Mouse (Mus musculus) activated CD4-positive, CD25-positive, alpha-beta regulatory T cell, adult 4 months (primary cell): ENCODE data around the gene Rwdd3. TPM values are rescaled to one million over a fixed set of nuclear protein-coding genes. Genes with fewer than 3 reads are reported as not detected.

Experiments
- ATAC-seq: one replicate; pipeline ENCODE4 v1.8.0; 2017
- polyA plus RNA-seq, 2 experiments: library from polyadenylated mRNA; unstranded; fragments of 100-300 nt; shearing (Covaris generic); gene quantifications; one replicate each; pipeline ENCODE4 v1.2.1; 2017

Rwdd3 gene
- polyA plus RNA-seq, 2 experiments from 2014 or later: 7.0 to 16.4 TPM

DNA sequence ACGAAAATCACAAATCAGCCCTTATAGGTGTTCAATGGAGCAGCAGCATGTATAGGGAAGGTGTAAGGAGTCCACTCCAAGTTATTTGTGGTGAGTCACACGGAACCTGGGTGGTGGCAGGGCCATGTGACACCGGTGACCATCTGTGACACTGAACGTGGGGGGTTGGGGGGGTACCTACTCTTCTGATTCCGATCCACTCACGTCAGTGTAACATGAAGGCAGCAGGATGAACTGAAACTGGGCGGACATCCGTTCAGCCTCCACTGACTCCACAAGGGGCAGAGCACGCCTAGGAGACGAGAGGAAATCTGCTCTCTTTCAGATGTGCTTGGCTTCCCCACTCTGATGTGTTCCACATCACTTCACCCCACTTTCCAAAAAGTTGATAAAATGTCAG lies 11.9 kb downstream of the Rwdd3 start:
- ATAC-seq: no peak

DNA sequence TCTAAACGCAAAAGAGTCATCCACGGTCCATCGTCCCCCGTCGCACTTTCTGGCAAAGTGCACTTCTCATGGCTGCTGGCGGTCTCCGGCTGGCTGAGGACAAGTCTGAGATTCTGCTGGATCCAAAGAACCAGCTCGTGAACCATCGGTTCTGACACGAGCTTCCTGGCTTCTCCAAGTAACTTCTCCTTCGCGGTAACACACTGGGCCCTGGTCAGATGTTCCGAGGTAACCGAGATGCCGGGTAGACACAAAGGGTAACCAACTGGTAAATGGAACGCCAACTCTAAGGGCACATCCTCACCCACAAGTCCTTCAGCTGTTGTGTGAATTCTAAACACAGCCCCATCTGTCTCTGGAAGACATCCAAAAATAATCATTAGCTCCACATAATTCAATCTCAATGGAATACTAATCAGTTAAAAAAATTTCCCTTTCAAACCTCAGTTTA lies 12.6 kb downstream of the Rwdd3 start:
- ATAC-seq: no peak

DNA sequence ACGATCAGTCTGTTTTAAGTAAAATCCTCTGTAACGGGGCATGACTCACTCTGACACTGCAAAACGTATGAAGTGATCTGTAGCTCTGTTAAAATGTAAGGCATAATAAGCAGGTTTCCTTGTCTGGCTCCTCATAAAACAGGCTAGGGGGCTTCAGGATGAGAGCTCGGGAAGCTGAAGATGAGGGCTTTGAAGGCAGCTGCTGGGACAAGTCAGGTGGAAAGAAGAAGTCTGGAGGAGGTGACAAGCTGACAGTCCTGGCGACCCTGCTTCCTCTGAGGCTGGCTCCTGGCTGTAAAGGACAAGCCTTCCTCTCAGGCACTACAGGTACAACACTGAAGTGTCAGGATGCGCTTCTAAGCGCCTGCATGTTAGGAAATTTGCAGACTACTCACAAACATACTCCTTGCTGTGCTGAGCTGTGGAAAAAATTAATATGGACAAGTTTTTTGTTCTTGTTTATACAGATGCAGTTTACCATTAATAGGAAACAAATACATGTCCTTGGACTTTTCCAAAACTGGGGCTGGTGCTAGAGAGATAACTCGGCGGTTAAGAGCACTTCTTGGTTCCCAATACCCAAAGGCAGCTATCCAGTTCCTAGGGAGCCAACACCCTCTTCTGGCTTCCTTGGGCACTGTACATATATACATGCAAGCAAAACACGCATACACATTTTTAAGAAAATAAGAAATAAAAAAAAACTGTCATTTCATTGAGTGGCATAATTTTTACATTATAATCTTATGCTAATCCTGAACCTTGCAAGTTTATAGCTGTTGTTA lies 13.8 kb downstream of the Rwdd3 start:
- no peak for ATAC-seq

DNA sequence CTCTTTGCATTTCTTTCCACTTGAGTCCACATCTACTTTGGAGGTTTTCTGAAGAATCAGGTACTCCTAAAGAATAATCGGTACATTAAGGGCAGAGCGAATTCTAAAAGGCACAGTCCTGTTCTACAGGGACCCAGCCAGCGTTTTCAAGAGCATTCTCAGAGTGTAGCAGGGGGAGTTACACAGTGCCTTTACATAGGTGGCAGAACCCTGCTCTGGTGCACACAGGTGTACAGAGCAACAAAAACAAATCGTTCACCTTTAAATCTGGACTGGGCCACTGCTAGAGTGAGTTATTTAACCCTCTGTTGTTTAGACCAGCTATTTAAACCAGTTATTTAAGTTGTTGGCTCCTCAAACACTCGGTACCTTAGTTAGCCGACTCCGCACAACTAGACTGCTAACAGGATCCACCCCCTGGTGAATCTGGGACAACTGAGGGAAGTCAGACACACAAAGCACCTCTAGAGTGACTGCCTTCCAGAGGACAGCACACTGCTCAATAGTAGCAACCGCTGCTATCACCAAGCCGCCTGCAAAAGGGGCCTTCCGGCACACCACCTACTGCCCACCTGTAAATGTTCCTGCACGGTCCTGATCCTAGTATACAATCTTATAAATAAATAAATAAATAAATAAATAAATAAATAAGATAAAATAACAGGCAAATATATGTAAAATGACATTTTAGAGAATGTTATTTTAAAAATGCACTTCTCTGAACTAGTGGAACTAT lies 14.9 kb downstream of the Rwdd3 start:
- ATAC-seq: no peak

DNA sequence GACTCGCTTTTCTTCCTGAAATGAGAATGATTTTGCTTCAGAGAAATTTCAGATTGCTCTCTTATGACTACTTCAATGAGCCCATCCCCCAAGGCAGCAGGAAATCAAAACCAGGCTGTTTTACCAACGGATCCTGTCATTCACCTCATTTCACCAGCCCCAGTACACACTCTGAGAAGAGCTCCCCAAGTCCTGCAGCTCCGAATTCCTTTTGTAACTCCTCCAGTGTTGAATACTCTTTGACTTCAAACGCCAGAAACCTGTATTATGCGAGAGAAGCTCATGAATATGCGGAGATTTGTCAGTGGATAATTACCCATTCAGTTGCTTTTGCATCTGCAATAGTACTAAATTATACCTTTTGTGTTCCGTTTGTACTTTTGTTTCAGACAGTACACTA lies 15.5 kb downstream of the Rwdd3 start:
- no peak for ATAC-seq

DNA sequence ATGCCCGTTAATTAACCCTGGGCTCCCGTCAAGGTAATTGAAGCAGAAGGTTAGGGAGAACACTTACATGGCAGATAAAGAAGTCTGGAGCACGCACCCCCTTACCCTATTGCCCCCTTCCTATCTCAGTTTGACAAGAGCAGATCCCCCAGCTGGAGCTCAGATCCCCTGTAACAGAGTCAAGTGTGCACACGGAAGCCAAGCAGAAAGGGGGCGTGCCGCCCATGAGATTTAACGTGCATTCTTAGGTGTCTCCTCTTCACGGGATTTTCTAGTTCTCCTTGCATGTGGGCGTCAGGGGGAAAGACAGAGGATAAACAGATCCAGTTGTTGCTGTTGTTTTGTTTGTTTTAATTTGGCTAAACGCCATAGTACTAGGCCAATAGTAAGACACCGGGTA lies 37.6 kb downstream of the Rwdd3 start:
- no peak for ATAC-seq

DNA sequence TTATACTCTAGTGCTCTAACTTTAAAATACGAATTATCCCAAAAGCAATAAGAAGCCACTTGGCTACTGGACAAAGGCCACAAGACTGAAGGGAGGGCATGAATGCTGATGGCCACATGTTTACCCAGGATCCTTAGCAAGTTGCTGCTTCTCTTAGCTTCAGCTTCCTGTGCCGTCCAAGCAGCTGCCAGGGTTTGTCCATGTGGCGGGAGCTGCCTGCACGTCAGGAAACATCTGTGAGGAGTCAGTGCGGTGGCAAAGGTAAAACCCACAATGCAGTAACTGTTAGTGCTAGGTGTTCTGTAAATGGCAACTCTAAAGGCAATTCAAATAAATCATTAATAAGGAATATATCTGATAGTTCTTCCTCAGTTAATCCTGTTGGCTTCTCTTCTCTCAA lies 38.5 kb downstream of the Rwdd3 start:
- ATAC-seq: no peak

DNA sequence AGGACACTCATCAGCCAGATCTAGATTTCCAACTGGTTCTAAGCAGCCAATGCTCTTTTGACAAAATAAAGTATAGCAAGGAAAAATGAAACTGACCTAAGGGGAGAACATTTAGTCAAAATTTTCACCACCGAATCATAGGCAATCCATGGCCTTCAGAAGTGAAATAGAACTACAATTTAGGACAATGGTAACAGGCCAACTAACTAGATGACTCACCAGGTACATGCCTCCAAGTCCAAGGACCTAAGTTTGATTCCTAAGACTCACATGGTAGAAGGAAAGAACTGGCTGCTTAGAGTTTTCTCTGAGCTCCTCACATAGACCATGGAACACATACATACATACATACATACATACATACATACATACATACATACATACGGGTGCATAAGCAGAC lies 44.3 kb downstream of the Rwdd3 start:
- no peak for ATAC-seq

DNA sequence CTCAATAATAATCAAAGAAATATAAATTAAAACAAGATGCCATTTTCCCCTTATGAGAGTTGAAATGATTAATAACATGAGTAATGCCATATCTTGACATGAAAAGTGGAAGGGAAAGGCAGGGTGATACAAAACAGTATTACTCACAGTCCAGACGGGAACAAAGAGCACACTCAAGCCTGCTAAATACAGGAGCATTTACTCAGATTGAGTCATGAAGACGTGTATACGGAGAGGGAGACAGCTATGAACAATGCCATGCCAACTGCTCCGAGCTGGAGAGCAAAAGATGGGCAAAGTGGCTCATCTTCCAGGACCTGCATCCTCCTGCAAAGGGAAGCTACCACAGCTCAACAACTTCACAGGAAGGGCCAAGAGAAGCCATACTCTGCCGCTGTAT lies 45.0 kb downstream of the Rwdd3 start:
- ATAC-seq: no peak

DNA sequence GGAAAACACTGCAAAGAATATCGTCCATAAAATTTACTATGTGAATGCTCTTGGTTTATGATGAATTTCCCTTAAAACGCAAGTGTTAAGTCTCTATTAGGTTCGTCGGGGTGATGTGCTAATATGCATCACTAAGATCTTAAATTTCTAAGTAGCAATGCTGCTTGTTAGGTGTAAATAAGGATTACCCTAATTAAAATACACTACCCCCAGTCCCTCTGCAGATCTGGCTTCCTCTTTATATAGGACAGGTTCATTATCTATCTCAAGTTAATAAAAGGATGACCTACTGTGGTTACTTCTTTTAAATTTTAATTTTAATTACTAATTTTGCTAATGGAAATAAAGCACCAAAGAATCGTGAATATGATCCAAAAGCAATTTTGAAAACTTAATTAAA lies 50.4 kb downstream of the Rwdd3 start:
- no peak for ATAC-seq

DNA sequence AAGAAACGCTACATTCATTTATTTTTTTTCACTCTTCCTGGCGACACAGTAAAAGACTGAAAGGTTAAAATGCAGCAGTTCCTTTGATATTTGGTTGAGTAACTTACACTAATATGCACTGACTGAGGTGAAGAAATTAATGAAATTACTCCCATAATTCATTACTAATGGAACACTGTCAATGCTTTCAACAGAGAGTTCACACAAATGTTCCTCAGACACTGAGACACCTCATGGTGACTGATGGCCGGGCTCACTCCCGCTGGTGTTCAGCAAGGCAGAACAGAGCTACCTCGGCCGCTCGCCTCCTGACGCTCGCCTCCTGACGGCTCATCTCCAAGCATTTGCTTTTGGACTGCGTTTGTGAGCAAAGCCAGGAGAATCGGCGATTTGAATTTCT lies 54.9 kb downstream of the Rwdd3 start:
- ATAC-seq: no peak

DNA sequence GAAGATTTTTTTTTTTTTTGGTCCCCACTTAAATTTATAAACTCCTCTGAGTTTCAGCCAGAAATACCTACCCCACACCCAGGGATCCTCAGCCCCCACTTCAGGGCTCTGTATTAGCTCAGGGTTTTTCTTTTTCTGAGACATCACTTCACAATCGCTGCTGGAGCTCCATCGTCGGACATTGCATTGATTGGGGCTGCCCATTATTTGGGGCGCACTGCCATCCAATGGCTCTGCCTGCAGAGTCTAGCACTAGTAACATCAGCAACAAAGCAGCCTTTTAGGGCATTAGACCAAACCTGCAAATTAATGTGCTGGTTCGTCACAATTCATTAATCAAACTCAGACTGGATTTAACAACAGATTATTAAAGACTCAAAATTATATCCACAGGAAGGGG lies 55.4 kb downstream of the Rwdd3 start:
- no peak for ATAC-seq

DNA sequence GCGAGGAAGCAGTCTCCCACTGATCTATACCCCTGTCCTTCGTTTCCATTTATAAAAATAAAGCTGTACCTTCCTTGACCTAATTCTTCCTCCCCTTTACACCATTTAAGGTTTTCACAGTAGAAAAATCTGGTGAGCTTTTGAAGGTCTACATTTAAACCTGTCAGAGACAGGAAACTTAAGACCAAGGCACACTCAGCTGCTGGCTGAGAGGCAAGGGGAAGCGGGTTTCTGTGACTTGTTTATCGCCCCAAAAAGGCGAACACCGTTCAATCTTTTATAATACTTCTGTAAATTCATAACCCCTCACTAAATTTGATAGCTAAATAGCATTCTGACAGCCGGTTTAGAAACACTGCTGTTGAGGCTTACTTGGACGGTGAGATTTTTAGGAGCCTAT lies 60.4 kb downstream of the Rwdd3 start:
- ATAC-seq: no peak

DNA sequence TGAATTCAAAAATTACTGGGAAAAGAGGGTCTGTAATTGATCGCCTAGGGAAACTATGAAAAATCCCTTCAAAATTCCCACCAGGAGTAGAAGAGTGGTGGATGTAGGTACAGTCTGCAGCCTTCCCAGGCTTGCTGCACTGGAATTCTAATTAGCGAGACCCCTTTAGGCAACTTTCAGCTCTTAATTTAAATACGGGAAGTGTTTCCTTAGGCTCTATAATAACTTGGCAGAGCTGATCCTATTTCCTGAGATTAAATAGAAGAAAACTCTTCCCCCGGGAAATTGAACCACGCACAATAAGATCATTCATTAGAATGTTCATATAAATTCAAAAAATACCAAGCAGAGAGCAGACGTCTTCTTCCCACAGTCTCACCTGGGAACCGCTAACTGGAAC lies 61.1 kb downstream of the Rwdd3 start:
- no peak for ATAC-seq

DNA sequence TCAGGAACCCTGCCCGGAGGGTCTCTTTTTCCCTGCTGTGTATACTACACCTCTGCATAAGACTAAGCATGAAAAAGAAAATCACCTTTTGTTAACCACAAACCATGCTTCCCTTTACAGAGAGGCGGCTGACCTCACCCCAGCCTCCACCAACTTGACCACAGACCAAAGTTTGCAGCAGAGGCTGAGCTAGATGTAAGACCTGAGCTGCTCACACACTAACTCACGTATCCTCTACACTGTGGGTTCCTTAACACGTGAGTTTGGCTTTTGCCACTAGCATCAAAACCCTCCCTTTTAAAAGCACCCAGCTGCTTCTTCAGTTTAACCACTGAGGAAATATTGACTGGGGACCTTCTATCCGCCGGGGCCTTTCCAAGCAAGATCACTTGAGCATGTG lies 64.0 kb downstream of the Rwdd3 start:
- no peak for ATAC-seq

DNA sequence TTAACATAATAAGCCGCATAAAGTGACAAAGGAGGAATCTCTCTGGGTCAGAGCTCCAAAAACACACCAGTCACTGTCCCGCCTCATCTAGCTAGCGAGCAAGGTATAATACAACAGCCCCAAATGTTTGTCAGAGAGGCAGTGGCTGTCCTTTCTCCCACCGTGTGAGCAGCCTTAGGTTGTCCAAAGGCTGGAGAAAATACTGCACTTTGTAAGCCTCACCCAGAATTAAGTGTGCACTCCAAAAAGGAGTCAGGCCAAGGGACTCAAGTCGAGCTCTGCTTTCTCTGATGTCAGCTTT lies 66.1 kb downstream of the Rwdd3 start:
- no peak for ATAC-seq

Other genes with a start within 250 kb of the Rwdd3 start
- gene Tmem56, start 111.4 kb upstream of the Rwdd3 start, polyA plus RNA-seq: under 1 TPM in 1 of 2 experiments, not detected in 1; 0.11 TPM
- gene Alg14, start 120.1 kb upstream of the Rwdd3 start, polyA plus RNA-seq: 10 to 100 TPM; 13.7 to 21.5 TPM